Mouse (Mus musculus) kidney, postnatal 4 days (tissue): Measurements from ENCODE around the gene Cypt12.

ENCODE experiments used
- DNase-seq, 2 experiments: peaks; one replicate each; pipeline ENCODE4 v3.0.0; 2021; ENCODE audit warnings: mixed read lengths in 2 of 2

Cypt12 gene

DNA sequence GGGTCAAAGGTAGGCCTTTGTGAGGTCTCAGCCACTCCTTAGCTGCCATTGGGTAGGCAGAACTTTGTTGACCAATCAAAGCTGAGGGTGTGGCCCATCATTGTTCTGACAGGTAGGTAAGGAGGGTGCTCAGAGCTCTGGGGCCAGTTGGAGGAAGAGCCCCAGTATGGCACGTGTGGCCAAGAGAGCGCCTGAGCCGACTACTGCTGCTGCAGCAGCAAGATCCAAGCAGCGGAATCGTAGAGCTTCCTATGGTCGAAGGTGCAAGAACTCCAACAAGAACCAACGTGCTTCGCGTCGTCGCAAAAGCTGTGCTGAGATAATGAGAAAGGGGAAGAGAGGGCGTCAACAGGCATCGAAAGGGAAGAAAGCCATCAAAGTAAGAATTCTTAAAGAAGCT lies at the start of gene Cypt12:
Gene Cypt12, plus strand, starts transcription at position 112 of the 400 bp plus-strand sequence.
- DNase-seq: no peak

DNA sequence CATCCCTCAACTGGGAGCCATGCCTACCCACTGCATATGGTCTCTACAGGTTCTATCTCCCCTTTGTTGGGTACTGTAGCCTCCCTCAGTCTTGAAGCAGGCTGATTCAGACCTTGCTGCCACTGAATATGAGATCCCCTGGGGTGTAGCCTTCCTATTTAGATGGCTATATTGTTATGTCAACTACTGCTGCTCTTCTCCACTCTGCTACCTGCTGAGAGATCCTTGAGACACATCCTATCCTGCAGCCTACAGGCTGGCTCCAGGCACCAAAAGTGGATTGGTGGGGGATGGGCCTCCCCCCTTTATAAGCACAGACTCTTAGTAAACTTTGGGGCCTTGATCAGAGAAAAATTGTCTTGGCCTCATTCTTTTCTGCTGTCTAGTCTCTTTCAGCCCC lies 34.4 kb upstream of the Cypt12 start:
- no peak for DNase-seq

DNA sequence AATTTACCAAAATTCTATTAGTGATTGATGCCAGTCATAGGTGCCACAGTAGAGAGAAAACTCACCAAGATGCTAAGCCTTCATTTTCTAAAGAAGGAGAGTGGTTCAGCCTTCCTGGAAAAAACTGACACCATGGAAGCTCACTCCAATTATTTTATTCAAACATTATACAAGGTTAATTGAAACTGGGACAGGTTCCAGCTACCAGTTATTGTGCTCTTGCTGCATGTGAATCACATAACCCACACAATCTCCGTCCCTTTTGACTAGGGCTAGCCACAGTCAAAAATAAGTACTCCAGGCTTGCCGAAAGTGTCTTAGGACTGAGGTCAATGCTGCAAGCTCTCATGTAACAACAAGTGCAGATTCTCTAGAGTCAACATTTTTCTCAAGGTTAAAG lies 8.0 kb upstream of the Cypt12 start:
- no peak for DNase-seq
